Mouse (Mus musculus) kidney, postnatal 25 days (tissue): ENCODE measurements around the gene Prrx2.

ENCODE experiments used
- DNase-seq, 2 experiments: peaks; one replicate each; pipeline ENCODE4 v3.0.0; 2021; ENCODE audit warnings: mixed read lengths in 2 of 2

The Prrx2 gene

GRCm38 (mm10) chr2:30834373-30835022 is at the start of gene Prrx2:
Gene Prrx2, plus strand, starts transcription at chr2:30834972.
- no peak for DNase-seq

GRCm38 (mm10) chr2:30787466-30787865 is 47.3 kb upstream of the Prrx2 start:
- no peak for DNase-seq

- no peak for DNase-seq
These were observed 42.7 kb upstream of the Prrx2 start for GRCm38 (mm10) chr2:30792061-30792460.

- DNase-seq: peak; percentile 92 to 95
These were observed 40.3 kb upstream of the Prrx2 start for GRCm38 (mm10) chr2:30794179-30795108.

- DNase-seq: no peak
These were observed 39.4 kb upstream of the Prrx2 start for GRCm38 (mm10) chr2:30795271-30795888.

GRCm38 (mm10) chr2:30795889-30796275 is 38.9 kb upstream of the Prrx2 start:
- DNase-seq: no peak

- peak; percentile 86 to 92 for DNase-seq
These were observed 38.4 kb upstream of the Prrx2 start for GRCm38 (mm10) chr2:30796382-30796781.

GRCm38 (mm10) chr2:30799456-30799855 is 35.3 kb upstream of the Prrx2 start:
- DNase-seq: no peak

- DNase-seq: no peak
These were observed 34.1 kb upstream of the Prrx2 start for GRCm38 (mm10) chr2:30800671-30801066.

- DNase-seq: peak; percentile 48 to 71
These were observed 33.5 kb upstream of the Prrx2 start for GRCm38 (mm10) chr2:30801067-30801852.

- no peak for DNase-seq
These were observed 31.2 kb upstream of the Prrx2 start, which contains the start of gene 1700001O22Rik for GRCm38 (mm10) chr2:30803604-30804003. Gene 1700001O22Rik, minus strand, starts transcription at chr2:30803661.

- no peak for DNase-seq
These were observed 28.8 kb upstream of the Prrx2 start for GRCm38 (mm10) chr2:30805983-30806382.

- no peak for DNase-seq
These were observed 27.6 kb upstream of the Prrx2 start for GRCm38 (mm10) chr2:30807147-30807647.

- peak; percentile 100 for DNase-seq
These were observed 27.0 kb upstream of the Prrx2 start, which contains the start of gene Ntmt1 for GRCm38 (mm10) chr2:30807648-30808295. Gene Ntmt1, plus strand, starts transcription at chr2:30807826.

- no peak for DNase-seq
These were observed 26.5 kb upstream of the Prrx2 start for GRCm38 (mm10) chr2:30808296-30808655.

- DNase-seq: no peak
These were observed 25.3 kb upstream of the Prrx2 start for GRCm38 (mm10) chr2:30809503-30809902.

- no peak for DNase-seq
These were observed 24.2 kb upstream of the Prrx2 start for GRCm38 (mm10) chr2:30810573-30810972.

- DNase-seq: no peak
These were observed 18.4 kb upstream of the Prrx2 start for GRCm38 (mm10) chr2:30816383-30816782.

GRCm38 (mm10) chr2:30819873-30820272 is 14.9 kb upstream of the Prrx2 start:
- DNase-seq: no peak

- no peak for DNase-seq
These were observed 13.7 kb upstream of the Prrx2 start for GRCm38 (mm10) chr2:30821073-30821472.

- no peak for DNase-seq
These were observed 12.3 kb upstream of the Prrx2 start for GRCm38 (mm10) chr2:30822460-30822859.
